Mouse (Mus musculus) mature B cell (primary cell): ENCODE measurements around the gene 1500015O10Rik.

ENCODE experiments used
- in situ Hi-C: fragments of 300-500 bp; cut with MboI; formaldehyde crosslinking; loops from 2 replicates; pipeline ENCODE4 v1.14.3; 2019

1500015O10Rik gene

DNA sequence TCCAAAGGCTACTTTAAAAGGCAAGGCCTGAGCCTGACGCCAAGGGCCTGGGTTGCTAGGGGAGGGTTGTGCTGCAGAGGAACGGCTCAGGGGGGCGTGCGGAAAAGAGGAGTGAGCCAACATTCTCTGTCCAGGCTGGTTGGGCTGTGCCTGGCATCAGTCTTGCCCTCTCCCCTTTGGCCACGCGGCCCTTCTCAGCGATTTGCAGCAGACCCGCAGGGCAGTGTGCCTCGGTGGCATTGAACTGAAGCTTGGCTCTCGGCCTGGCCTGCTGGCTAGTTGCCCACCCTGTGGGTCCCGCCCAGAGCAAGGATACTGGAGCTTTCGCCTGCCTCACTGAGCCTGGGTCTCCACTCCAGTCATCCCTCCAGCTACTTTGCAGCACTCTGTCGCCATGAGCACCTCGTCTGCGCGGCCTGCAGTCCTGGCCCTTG, at the start of gene 1500015O10Rik:
Gene 1500015O10Rik (plus strand): TSS at position 112 of the 434 bp plus-strand sequence.
- in situ Hi-C loops: no loop called here

DNA sequence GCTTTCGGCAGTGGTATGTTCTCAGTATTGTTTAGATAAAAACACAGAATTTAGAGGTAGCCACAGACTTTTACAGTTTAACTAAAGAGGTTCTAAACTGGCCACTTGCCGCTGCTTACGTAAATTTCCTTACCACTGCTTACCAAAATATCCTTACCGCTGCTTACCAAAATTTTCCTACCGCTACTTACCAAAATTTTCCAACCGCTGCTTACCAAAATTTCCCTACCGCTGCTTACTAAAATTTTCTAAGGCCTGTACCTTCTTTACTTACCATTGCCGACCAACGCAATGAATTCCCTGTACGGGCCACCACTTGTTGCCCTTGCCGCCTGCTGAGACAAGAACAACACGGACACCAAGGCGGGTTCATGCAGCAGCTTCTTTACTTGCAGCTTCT, 40.4 kb upstream of the 1500015O10Rik start:
- in situ Hi-C loops: no loop called here

DNA sequence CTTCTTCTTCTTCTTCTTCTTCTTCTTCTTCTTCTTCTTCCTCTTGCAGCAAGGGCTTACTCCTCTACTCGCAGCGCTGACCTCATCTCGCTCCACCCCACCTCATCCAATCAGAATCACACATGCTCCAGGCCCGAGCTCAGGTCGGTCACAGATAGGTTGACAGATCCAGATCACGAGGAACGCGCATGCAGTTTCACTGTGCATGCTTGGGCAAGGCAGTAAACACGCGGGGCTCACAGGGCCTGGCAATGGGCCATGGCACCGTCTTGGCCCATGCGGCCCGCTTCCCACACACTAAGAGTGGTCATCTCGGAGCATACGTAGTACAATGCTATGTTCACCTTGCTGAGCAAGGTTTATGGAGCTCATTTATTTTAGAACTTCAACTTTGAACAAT, 39.9 kb upstream of the 1500015O10Rik start:
- in situ Hi-C loops: no loop called here

DNA sequence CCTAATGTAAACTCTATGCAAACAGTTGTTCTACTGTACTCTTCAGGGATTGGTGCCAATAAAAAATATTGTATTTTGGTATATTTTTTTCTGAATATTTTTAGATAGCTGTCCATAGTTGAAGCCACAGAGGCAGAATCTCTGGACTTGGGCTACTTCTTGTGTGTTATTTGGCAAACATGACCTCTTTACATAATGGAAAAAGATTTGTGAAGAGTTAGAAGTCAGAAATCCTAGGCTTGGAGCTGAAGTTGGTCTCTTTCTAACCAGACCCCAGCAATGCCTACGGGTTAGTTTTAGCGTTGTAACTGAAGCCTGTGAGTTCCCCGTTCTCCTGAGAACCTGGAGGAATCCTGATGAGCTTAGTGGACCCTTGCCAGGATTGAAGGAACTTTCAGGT, 36.3 kb upstream of the 1500015O10Rik start:
- in situ Hi-C loops: no loop called here

DNA sequence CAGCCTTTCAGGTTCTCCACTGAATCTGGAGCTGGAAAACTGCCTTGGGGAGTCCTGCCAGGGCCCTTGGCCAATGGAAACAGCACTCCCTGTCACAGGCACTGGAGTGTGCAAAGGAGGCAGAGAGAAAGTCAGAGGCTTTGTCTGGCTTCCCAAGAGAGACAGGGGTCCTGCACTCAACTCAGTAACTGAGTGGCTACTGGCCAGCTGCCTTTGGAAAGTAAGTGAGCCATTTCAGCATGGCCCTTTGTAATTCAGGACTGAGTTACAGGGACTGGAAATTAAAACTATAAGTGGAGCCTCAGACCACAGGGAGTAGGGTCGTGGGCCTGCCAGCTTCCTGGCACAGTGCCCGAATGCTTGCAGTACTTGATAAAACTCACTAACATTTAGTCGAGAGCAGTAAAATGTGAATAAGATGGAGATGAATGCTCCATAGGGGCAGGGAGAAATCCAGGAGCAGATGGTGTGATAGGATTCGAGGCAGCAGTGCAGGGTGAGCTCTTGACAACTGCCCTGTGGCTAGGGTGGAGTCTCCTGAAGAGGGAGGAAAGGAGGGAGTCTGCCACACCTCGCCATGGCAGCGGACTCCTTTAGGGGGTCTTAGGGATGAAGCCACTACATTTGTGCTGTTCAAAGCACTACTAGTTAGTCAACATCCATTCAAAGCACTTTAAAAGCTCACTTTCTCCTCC, 35.4 kb upstream of the 1500015O10Rik start:
- in situ Hi-C loops: no loop called here

DNA sequence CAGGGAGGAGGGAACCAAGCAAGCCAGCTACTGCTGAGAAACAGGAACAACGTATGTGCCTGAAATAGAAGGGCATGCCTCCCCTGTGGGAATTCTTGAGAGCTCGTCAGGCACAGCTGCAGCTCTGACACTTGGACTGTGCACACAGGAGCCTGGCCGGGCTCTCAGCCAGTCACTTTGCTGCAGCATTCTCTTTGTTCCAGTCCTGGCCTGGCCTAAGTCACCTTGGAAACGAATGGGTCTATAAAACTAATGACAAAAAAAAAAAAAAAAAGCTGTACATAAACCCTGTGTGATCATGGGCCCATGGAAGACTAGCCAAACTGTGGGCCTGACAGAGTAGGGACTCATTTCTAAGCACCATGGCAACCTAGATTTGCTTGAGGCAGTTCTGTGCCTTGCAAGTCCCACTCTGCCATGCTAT, 31.8 kb upstream of the 1500015O10Rik start:
- in situ Hi-C loops: no loop called here

DNA sequence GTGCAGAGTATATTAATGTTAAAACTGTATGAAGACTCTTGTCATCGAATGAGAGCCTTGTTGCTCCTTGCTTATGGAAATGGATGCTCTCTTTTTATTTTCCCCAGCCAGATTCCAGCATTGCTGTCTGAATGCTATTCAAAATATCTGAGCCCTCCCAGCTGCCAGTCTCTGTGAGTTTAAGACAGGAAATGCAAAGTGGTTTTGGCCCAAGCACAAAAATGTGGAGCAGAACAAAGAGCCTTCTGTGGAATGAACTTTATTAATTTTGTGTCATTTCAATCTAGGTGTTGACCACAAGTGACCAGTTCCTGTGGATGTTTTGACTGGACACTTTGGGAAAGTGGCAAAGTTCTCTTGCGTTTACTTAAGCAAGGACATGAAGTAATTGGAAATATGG, 15.6 kb upstream of the 1500015O10Rik start:
- in situ Hi-C loops: no loop called here

DNA sequence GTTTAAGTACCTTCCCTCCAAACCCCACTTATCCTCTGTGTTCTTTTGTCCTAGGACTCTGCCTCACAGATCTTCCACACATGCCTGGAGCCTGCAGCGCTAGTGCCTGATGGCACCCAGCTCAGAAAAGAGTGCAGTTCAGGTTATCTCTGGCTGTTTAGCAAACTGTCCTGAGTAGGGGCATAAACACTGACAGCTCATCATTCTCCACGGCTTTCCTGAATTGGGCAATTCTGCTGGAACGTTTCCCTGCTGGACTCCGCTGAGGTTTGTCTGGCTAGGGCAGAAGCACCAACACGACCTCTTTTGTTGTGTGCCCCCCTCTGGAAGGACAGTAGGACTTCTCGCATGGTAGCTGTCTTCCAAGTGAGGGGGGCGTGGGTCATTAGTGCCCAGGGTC, 12.4 kb upstream of the 1500015O10Rik start:
- in situ Hi-C loops: no loop called here

DNA sequence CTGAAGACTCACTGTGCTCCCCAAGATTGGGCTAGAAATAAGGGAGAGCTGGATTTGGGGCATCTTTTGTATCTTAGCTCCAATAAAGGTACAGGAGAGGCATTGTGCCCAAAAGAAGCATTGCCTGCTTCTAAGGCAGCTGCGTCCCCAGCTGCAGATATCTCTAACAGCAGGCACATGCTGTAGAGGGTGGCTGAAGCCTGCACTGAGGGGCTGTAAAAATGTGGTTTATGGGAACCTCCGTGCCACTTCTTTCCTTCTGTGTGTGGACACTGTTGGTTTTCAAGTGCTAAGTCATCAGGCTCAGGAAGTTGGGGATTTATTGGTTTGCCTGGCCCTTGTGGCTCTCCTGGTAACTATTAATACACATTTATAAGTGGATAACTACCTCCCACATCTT, 11.6 kb upstream of the 1500015O10Rik start:
- in situ Hi-C loops: no loop called here

DNA sequence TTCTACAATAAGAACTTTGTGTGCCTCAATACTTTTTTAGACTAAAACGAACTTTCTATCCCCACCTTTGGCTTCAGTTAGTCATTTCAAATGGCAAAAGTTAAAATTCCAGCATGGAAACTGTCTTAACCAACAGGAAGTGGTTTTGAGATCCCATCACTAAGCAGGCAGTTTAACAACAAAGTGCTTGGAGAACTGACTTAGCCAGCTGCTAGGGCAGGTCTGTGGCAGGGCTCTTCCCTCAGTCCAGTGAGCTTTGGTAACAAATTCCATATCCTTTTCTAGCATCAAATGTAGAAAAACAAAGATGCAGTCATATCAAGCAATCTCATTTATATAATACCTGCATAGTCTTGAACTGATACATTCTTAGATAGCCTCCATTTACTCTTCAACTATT, 7.9 kb upstream of the 1500015O10Rik start:
- in situ Hi-C loops: no loop called here

DNA sequence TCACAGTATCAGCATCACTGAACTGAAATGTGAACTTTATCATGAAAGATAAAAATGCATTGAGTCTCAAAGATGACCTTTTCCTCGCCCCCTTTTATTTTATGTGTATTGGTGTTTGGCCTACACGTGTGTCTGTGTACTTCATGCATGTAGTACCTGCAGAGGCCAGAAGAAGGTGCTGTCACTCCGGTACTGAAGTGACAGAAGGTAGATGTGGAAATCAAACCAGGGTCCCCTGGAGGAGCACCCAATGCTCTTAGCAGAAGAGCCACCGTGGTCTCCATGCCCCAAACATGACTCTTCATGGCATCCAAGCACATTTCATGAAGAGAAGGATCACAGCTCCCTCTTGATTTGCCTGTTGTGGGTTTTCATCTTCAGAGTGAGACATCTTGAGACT, 1.7 kb downstream of the 1500015O10Rik start:
- in situ Hi-C loops: no loop called here

DNA sequence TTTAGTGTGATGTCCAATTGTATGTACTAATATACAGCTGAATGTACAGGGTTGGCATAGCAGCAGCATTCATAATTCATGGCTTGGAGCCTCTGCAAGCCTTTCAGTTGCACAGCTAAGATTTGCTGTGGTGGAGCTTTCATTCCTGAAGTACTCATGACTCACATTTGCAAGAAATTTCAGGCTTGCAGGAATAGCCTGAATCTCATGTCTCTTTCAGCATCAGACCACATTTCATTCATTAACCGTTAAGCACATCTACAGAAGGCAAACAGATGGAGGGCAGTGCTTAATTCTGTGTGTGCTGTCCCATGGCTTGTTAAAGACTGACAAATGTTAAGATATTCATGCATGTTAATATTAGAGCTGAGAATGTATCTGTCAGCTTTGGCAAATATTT, 2.3 kb downstream of the 1500015O10Rik start:
- in situ Hi-C loops: no loop called here

DNA sequence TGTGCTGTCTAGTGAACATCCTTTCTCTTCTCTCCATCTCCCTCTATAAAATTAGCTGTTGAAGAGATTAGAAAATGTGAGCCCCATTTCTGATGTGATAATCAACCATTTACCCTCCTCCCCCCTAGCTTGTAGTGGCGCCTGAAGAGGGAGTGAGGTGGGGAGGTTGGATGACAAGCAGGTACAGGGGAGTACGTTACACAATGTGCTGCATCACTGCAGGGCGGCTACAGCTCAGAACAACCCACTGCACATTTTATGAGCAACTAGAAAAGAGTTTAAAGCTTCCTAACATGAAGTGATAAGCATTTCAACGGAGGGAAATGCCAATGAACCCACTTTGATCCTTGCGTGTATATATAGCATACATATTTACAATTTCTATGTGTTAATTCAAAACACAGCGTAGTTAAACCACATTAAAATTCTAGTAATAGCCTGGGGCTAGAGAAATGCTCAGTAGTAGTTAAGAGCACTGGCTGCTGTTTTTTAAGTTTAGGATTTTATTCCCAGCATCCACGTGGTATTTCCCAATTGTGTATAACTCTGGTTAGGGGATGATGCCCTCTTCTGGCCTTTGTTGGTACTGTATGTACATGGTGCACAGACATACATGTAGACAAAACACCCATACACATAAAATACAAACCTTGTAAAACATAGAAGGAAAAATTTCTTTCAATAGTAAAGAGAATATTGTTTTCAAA, 7.6 kb downstream of the 1500015O10Rik start:
- in situ Hi-C loops: no loop called here

DNA sequence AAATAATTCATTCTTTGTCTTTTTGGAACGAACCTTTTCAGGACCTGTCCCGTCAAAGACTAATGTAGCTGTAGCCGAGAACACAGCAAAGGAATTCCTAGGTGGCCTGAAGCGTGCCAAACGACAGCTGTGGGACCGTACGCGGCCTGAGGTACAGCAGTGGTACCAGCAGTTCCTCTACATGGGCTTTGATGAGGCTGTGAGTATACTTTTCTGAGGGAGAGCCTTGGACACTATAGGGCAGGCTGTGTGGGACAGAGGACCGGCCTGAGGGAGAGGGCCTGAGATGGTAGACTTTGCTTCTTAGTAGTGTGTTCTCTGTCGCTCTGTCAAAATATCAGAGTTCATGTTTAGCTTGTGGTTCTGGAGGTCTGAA, 8.1 kb downstream of the 1500015O10Rik start:
- in situ Hi-C loops: no loop called here

DNA sequence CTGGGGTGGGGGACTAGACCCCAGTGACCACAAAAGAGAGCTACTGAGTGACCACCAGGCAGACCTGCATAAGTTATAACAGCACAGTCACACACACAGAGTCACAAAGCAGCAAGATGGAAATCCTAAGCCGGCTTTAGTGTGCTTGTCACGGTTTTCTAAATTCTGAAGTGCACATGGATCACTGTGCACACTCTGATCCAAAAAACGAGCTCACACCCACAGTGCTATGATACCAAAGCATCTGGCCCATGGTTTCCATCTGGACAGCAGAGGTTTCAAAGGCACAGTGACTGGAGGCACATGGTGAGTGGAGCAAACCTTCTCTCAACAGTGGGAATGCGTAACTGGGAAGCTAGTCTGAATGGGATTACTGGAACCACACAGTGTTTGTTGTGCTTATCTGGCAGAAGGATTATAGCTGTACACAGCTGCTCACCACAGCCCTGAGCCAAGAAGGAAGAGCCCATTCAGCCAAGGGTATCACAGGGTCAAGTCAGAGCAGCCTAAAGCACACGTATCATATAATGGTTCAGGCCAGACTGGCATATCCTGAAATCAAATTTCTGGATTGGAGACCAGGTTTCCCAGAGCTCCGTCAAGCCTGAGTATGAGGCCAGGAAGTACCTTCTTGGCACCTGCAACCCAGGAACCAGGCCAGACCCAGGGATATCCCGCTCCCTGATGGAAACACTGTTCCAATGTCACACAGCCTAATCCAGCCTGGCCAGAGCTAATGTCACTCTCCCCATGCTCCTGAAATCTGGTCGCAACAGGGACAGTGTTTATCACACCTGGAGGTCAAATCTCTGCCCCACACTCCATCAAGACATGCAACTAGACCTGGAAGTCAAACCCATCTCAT, 24.3 kb downstream of the 1500015O10Rik start:
- in situ Hi-C loops: no loop called here

DNA sequence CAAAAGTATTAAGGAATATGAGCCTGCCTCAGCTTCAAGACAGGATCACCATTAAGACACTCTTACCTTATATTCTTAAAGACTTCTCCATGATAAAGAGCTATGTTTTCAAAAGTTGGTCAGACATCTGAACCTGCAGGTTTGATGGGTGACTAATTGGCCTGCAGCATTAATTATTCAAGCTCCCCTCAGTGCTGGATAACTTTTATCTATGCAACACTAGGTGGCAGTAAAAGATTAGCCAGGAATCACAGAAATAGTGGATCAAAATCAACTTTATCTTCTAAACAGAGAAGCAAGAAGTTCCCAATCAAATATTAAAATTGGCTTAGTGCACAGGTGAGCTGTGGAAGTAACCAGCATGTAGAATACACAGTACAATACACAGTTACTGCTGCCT, 29.7 kb downstream of the 1500015O10Rik start:
- in situ Hi-C loops: loop anchor here (10.0 kb wide), 1 partner anchor 305 kb away; the partner anchor contains the start of gene Gm8251

DNA sequence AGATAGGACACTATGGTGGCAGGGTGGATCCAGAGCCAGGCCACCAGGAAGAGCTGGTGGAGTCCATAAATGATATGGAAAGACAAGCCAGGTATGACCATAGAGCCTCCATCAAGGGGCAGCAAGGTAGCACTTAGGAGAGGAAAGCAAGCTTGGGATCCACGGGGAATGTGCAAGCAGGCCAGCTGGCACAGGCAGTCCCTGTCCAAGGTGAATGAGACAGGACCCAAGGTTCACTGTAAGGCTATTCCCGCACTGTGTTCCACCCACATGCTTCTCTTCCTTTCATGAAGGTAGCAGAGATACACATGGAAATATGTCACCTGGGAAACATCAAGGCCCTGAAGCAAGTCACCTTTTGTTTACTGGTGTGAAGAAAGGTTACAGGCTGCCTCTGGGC, 34.1 kb downstream of the 1500015O10Rik start:
- in situ Hi-C loops: loop anchor here (10.0 kb wide), 1 partner anchor 300 kb away; the partner anchor contains the start of gene Gm8251

DNA sequence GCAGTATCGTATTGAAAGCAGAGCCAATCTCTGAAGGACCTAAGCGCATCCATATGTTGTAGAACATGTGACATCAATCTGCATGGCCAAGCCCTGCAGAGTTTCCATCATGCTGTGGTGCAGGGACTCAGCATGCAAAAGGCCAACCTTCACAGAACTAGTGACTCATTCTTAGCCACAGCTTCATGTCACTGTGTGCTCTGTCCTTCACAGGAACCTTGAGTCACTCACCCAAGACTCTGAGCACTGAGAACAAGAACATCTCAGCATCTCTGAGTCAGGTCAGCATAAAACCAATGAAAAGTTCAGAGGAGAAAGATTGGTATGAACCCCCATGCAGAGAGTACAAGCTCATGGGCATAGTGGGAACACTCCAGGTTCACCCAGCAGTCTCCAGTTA, 35.9 kb downstream of the 1500015O10Rik start:
- in situ Hi-C loops: loop anchor here (10.0 kb wide), 1 partner anchor 298 kb away; the partner anchor contains the start of gene Gm8251

DNA sequence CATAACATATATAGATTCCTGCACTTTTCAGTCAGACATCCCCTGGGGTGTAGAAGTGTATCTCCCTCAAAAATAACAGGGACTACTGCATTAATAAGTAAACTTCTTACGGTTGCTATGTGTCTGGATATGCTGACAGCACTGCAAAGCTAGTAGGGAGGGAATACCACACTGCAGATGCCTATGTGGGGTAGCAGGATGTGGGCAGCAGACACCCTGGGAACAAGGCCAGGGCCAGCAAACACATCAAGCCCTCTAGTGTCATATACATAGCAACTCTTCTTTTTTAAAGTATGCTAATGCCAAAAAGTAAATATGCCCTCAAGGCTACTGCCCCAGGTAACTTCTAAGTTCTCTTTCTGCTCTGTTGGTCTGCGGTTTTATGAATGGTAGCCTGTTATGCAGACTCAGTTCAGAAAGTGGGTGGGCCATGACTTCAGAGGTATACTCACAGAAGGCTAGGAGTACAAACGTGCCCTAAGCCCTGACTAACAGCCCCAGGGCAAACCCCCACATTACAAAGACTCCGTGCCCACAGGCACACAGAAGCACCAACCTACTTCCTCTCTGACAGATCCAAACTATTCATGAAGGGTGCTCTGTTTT, 38.1 kb downstream of the 1500015O10Rik start:
- in situ Hi-C loops: loop anchor here (10.0 kb wide), 1 partner anchor 296 kb away; the partner anchor contains the start of gene Gm8251

DNA sequence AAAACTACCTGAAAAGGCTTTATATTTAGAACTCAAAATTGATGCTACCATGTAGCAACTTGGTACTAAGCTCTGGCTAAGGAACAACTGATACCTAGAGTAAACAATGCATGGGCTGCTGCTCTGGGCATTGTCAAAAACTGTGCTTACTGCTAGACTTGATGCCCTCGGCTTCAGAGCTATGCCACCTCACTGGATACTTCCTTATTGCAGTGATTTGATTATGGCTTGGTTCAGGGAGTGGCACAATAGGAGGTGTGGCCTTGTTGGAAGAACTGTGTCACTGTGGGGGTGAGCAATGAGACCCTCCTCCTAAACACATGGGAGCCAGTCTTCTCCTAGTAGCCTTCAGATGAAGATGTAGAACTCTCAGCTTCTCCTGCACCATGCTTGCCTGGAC, 38.9 kb downstream of the 1500015O10Rik start:
- in situ Hi-C loops: loop anchor here (10.0 kb wide), 1 partner anchor 295 kb away; the partner anchor contains the start of gene Gm8251

DNA sequence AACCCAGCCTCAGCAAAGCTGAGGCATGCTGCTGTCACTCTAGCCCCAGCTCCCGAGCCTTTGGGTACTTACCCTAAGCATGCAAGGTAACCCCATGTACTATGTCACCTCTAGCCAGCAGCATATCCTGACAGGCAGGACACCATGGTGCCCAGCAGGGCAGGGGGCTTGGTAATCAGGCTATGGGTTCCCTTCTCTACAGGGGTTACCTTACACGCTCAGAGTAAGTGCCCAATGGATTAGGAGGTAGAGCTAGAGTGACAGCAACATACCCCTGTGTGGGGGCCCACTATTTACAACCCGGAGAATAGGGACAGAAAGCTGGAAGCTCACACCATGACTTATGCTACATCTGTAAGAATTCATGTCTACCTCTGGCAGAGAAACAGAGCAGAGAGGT, 39.6 kb downstream of the 1500015O10Rik start:
- in situ Hi-C loops: no loop called here

DNA sequence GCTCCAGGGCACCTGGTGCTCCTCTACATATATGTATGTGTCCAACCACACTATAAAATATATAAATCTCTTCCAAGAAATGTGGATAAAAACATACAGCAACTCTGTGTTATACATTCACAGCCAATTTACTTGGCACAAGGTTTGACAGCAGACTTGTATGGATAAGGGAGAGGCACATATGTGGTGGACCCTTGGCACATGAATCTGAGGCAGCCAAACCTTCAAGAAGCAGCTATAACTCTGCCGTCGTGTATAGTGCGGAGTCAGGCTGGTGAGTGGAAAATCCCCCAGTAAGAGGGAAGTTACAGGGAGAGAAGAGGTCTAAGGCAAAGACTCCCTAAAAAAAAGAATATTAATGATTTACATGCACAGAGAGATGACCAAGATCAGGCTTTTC, 42.3 kb downstream of the 1500015O10Rik start:
- in situ Hi-C loops: no loop called here
